Mouse (Mus musculus): ENCODE results near the gene Ifrd1.
"Not testable (repeated sequence)": the region's sequence is repeated elsewhere in the genome, so short reads cannot be mapped to it uniquely, and the experiment has no call there.

The Ifrd1 gene

DNA sequence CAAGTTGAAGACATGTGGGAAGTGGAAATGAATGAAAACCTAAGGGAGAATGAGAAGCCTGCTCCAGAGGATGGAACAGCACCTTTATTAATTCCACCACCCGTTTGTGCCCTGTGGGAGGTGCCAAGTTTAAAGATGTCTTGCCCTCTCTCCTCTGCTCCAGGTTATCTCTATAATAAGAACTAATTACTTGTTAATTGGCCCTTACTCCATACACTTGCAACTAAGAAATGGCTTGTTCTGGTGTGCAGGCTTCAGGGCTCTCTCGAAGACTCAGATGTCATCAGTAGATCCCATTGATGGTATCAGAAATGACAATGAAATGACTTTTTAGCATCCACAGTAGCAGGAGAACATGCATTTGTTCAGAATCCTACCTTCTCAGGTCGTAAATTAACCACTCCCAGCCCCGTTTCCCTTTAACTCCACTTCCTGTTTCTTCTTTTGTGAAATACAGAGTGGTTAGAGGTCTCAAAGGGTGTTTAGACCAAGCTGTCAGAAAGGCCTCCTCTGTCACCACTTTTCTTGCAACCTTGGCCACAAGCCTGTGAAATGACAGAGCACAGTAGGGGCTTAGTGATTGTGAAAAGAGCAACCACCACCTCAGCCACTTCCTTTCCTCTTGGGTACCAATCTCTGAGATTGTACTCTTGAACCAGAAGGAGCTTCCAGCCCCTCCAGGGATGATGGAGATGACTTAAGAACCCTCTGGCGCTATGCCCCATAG lies at the start of gene Ifrd1:
Ifrd1 (minus strand) TSS at position 51 of the 727 bp plus-strand sequence.
- peak; percentile 61 for DNase-seq (ENCODE audit: low spot score)

DNA sequence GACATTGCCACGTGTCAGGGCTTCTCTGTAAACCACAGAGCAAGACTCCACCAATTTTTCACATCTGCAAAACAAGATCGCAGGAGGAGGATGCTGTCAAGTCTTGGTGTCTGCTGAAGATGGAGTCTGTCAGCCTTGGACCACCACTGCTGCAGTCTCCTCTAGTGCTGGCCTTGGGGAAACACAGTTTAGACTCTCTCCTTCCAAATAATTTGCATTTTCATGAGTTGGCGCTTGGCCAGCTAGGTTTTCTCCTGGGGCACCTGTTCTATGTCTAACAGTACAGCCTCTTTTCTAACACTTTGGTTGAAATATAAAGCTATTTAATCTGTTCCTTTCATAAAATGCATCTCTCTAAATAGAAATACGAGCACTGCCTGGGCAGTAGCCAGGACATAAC lies 38.2 kb upstream of the Ifrd1 start:
- DNase-seq (ENCODE audit: low spot score), result no peak

DNA sequence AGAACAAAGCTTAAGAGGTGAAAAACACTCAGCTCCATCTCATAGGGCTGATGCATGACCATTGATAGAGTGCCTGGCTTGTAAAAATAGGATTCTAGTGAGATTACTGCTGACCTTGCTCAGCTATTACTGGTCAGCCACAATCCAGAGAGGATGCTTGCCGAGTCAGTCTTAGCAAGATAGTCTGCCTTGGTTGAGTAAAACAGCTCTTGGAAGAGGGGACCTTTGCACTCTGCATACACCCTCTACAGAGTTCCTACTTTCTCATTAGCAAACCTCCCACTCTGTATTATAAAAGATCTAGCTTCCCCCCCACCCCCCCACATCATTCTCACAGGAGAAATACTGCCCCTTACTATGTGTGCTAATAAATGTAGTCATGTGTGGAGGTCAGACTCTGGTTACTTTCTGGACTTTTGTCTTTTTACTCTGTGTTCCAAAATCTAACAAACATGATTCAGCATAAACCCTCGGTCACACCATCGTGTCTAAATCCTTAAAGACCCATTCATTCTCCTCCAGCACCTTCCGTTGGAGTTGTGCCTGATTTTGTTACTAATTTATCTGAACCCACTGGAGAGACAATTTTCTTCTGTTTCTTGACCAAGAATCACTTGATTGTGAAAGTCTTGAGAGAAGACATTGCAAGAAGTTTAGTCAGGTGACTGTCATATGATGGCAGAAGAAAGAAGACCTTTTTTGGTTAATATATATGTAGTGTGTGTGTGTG lies 32.5 kb upstream of the Ifrd1 start:
- DNase-seq (ENCODE audit: low spot score), result no peak

GRCm38 (mm10) chr12:40277581-40277980 lies 29.3 kb upstream of the Ifrd1 start:
- no peak for DNase-seq (ENCODE audit: low spot score)

- no peak for DNase-seq (ENCODE audit: low spot score)
These were observed 26.6 kb upstream of the Ifrd1 start for GRCm38 (mm10) chr12:40274931-40275330.

GRCm38 (mm10) chr12:40273339-40273738 lies 25.0 kb upstream of the Ifrd1 start:
- no peak for DNase-seq (ENCODE audit: low spot score)

- no peak for DNase-seq (ENCODE audit: low spot score)
These were observed 24.4 kb upstream of the Ifrd1 start for GRCm38 (mm10) chr12:40272710-40273109.

- DNase-seq (ENCODE audit: low spot score), result no peak
These were observed 20.0 kb upstream of the Ifrd1 start for GRCm38 (mm10) chr12:40268313-40268712.

- no peak for DNase-seq (ENCODE audit: low spot score)
These were observed 15.4 kb upstream of the Ifrd1 start for GRCm38 (mm10) chr12:40263712-40264111.

- no peak for DNase-seq (ENCODE audit: low spot score)
These were observed 14.7 kb upstream of the Ifrd1 start for GRCm38 (mm10) chr12:40263006-40263405.

GRCm38 (mm10) chr12:40258462-40259000 lies 10.2 kb upstream of the Ifrd1 start:
- DNase-seq (ENCODE audit: low spot score), result no peak

GRCm38 (mm10) chr12:40257226-40257625 lies 8.9 kb upstream of the Ifrd1 start:
- peak; percentile 73 for DNase-seq (ENCODE audit: low spot score)

- no peak for DNase-seq (ENCODE audit: low spot score)
These were observed 8.2 kb upstream of the Ifrd1 start for GRCm38 (mm10) chr12:40256543-40256942.

DNA sequence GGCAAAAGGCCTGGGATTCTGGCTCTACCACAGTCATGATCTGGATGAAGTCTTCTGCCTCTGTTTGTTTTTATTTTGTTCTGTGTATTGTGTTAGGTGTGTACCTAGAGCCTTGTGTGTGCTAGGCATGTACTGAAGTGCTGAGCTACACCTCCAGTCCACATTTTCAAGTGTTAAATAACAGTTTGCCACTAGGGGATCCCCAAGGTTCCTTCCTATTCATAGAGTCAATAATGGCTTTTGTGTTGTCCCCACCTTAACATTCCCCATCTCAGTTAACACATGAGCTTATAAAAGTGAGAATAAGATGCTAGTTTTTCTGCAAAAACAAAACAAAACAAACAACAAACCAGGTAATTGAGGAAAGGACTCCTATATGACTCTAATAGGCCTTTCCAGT lies 7.7 kb upstream of the Ifrd1 start:
- no peak for DNase-seq (ENCODE audit: low spot score)

- DNase-seq (ENCODE audit: low spot score), result not testable (repeated sequence)
These were observed 7.0 kb upstream of the Ifrd1 start for GRCm38 (mm10) chr12:40255310-40255709.

GRCm38 (mm10) chr12:40254729-40255128 lies 6.4 kb upstream of the Ifrd1 start:
- DNase-seq (ENCODE audit: low spot score), result no peak

- peak; percentile 20 for DNase-seq (ENCODE audit: low spot score)
These were observed 4.9 kb upstream of the Ifrd1 start for GRCm38 (mm10) chr12:40253241-40253640.

- DNase-seq (ENCODE audit: low spot score), result no peak
These were observed 2.0 kb upstream of the Ifrd1 start for GRCm38 (mm10) chr12:40250256-40250655.

- DNase-seq (ENCODE audit: low spot score), result no peak
These were observed 328 bp downstream of the Ifrd1 start for GRCm38 (mm10) chr12:40247976-40248375.

GRCm38 (mm10) chr12:40247384-40247783 lies 920 bp downstream of the Ifrd1 start:
- DNase-seq (ENCODE audit: low spot score), result no peak

GRCm38 (mm10) chr12:40245434-40245970 lies 2.8 kb downstream of the Ifrd1 start:
- DNase-seq (ENCODE audit: low spot score), result no peak

DNA sequence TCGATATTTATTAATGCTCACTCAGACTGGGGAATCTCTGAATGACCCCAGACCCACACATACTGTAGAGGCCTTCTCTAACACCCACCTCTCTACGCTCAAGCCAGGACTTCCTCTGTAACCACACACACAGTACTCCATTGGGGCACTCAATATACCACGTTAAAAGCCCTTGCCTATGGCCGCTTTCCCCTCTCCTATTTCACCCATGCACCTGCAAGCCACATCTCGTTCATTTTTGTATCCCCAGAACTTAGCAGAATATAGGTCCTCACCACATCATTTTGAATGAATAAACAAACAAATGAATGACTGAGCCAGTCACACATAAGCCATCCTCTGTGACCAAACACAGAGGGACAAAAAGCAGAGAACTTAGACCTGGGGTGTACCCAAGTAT lies 3.4 kb downstream of the Ifrd1 start:
- no peak for DNase-seq (ENCODE audit: low spot score)

GRCm38 (mm10) chr12:40243821-40244221 lies 4.5 kb downstream of the Ifrd1 start:
- DNase-seq (ENCODE audit: low spot score), result no peak
